Mouse (Mus musculus): ENCODE measurements around the gene Cers6.

GRCm38 (mm10) chr2:68879071-68879651, 17.9 kb downstream of the Cers6 start:
- TF ChIP-seq CTCF (IDR thresholded peaks at IDR 0.05; ENCODE audit: control insufficient read depth, insufficient read depth, low read length) (no peak), POLR2A (IDR thresholded peaks at IDR 0.05; ENCODE audit: borderline replicate concordance, control insufficient read depth, low read depth, low read length) (no peak)

All from bone marrow, adult 2 months (tissue).